Mouse (Mus musculus) erythroblast, embryonic 14.5 days (primary cell): ENCODE measurements around the gene Thy1.

Experiments
- GATA1 ChIP-seq: IDR thresholded peaks from 2 replicates; pipeline ENCODE4 v1.6.1; 2012; ENCODE audit warnings: low read length, inconsistent platforms, mixed read lengths
- TAL1 ChIP-seq: IDR thresholded peaks from 3 replicates; pipeline ENCODE4 v1.6.1; 2012; ENCODE audit warnings: low read length, inconsistent platforms, mixed read lengths

- TF ChIP-seq GATA1 = no peak
- no peak for TF ChIP-seq TAL1
Observed at GRCm38 (mm10) chr9:44024096-44024495, 19.1 kb upstream of the Thy1 start.
